Mouse (Mus musculus): ENCODE measurements around the gene Slc25a35.

- no peak for TF ChIP-seq CTCF (IDR thresholded peaks at IDR 0.05; ENCODE audit: borderline replicate concordance, control insufficient read depth, extremely low read depth, insufficient read depth, low read length, poor library complexity)
- no peak for TF ChIP-seq POLR2A (IDR thresholded peaks at IDR 0.05; ENCODE audit: control insufficient read depth, extremely low read depth, insufficient read depth, low read length, poor library complexity)
Observed at GRCm38 (mm10) chr11:68980919-68981318, 13.0 kb downstream of the Slc25a35 start.

Data from thymus, adult 2 months (tissue).